Mouse (Mus musculus) stomach, postnatal 0 days (tissue): ENCODE data around the gene Zbtb20. TPM values are rescaled to one million over a fixed set of nuclear protein-coding genes. Genes with fewer than 3 reads are reported as not detected.

ENCODE experiments used
- ATAC-seq: fragments of 200-750 bp; cut with Nextera tagmentation; 2 replicates; pipeline ENCODE4 v1.8.0; 2017; ENCODE audit not compliant: low FRiP score, low TSS enrichment
- DNase-seq: peaks from one replicate; pipeline ENCODE4 v3.0.0-alpha.2; 2016; ENCODE audit warnings: low spot score
- H3K27ac ChIP-seq: fragments of 300-500 bp; sonication (generic); replicated peaks from 2 replicates; pipeline ENCODE4 v1.5.1; 2014; ENCODE audit warnings: mild to moderate bottlenecking, control low read depth
- H3K27me3 ChIP-seq: fragments of 300-500 bp; sonication (generic); 2 replicates; pipeline ENCODE4 v1.6.1; 2014; ENCODE audit warnings: low read length; ENCODE audit not compliant: control insufficient read depth, insufficient read depth
- H3K36me3 ChIP-seq: fragments of 300-500 bp; sonication (generic); 2 replicates; pipeline ENCODE4 v1.6.1; 2014; ENCODE audit warnings: low read length, mixed read lengths; ENCODE audit not compliant: control insufficient read depth, insufficient read depth
- H3K4me1 ChIP-seq: fragments of 300-500 bp; sonication (generic); replicated peaks from 2 replicates; pipeline ENCODE4 v1.6.1; 2014; ENCODE audit warnings: antibody characterized with exemption; ENCODE audit not compliant: control insufficient read depth, insufficient read depth
- H3K4me2 ChIP-seq: fragments of 300-500 bp; sonication (generic); replicated peaks from 2 replicates; pipeline ENCODE4 v1.6.1; 2014; ENCODE audit warnings: low read depth, mild to moderate bottlenecking, control low read depth, moderate library complexity
- H3K4me3 ChIP-seq: fragments of 300-500 bp; sonication (generic); 2 replicates; pipeline ENCODE4 v1.5.1; 2014; ENCODE audit warnings: low read depth, low read length, control low read depth
- H3K9ac ChIP-seq: fragments of 300-500 bp; sonication (generic); 2 replicates; pipeline ENCODE4 v1.6.1; 2014; ENCODE audit warnings: mild to moderate bottlenecking, low read length, control low read depth, mixed read lengths
- H3K9me3 ChIP-seq: fragments of 300-500 bp; sonication (generic); 2 replicates; pipeline ENCODE4 v1.6.1; 2016; ENCODE audit warnings: low read length; ENCODE audit not compliant: control insufficient read depth
- CTCF ChIP-seq: IDR thresholded peaks from 2 replicates; pipeline ENCODE4 v1.5.1; 2016; ENCODE audit warnings: antibody characterized with exemption, low read depth, mild to moderate bottlenecking, moderate library complexity
- EP300 ChIP-seq: optimal IDR thresholded peaks from 2 replicates; pipeline ENCODE3; 2016; ENCODE audit warnings: antibody characterized with exemption
- WGBS: fragments of 180-500 bp; shearing (Covaris S2); extraction: QIAGEN DNeasy Blood & Tissue Kit; methylation state at CpG from one replicate; pipeline ENCODE4 v1.1.7; 2014; 5-methylcytosine and 5-hydroxymethylcytosine counted together
- polyA plus RNA-seq: library from polyadenylated mRNA; unstranded; fragments of >200 nt; fragmentation: Nextera tagmentation; extraction: Ambion mirVana; gene quantifications from 2 replicates; pipeline ENCODE4 v1.2.1, GENCODE M21; 2015

The Zbtb20 gene
- polyA plus RNA-seq, result 15.7 and 20.2 TPM in 2 replicates

DNA sequence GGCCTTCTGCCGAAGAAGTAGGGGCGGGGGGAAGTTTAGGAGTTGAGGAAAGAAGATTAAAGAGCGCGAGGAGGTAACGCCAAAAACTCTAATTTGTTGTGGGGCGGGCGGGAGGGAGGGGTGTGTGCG, at the start of gene Zbtb20:
Gene Zbtb20, plus strand, starts transcription at position 30 of the 129 bp plus-strand sequence.
- 0% methylated on average over 7 of the region's 8 CpGs for WGBS
- H3K9ac ChIP-seq, result peak within 1 kb of the TSS; percentile 84

DNA sequence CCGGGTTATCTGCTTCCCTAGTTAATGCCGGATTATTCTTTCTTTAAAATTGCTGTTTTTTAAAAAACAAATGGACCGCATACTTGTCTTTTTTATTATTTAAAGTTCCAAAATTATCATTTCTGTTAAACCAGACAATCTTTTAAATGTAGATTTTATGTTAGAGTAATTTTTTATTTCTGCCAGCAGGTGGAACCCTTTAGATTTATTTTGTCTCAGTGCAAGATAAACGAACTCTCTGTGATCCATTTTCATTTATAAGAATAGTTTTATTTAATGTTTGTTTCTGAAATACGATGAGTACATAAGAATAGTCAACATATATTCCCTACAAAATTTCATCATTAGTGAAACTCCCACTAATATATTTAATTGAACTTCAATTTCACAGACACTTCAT, 39.7 kb upstream of the Zbtb20 start:
- whole genome bisulfite sequencing, result 64% methylated on average over 5 of the region's 5 CpGs
- TF ChIP-seq CTCF (peak; percentile 59), EP300 (no peak)
- Histone ChIP-seq H3K9ac (no peak overlapping the region), H3K4me1 (no peaks in the 10 kb centered on the region), H3K9me3 (no peaks in the 10 kb centered on the region), H3K4me3 (no peak overlapping the region), H3K27ac (no peak overlapping the region), H3K36me3 (no peaks in the 10 kb centered on the region), H3K27me3 (no peaks in the 10 kb centered on the region), H3K4me2 (no peak overlapping the region)
- DNase-seq (no peak), ATAC-seq (no peak)

More for the DNA sequence above, at the start of gene Zbtb20:
- Histone ChIP-seq H3K27ac (peak within 1 kb of the TSS; percentile 98), H3K4me1 (no peaks in the 10 kb centered on the region), H3K27me3 (no peaks in the 10 kb centered on the region), H3K36me3 (no peaks in the 10 kb centered on the region), H3K4me3 (peak within 1 kb of the TSS; percentile 72), H3K4me2 (peak within 1 kb of the TSS; percentile 73), H3K9me3 (no peaks in the 10 kb centered on the region)
- no peak for DNase-seq
- no peak for ATAC-seq
- no peak for TF ChIP-seq CTCF
- no peak for TF ChIP-seq EP300

DNA sequence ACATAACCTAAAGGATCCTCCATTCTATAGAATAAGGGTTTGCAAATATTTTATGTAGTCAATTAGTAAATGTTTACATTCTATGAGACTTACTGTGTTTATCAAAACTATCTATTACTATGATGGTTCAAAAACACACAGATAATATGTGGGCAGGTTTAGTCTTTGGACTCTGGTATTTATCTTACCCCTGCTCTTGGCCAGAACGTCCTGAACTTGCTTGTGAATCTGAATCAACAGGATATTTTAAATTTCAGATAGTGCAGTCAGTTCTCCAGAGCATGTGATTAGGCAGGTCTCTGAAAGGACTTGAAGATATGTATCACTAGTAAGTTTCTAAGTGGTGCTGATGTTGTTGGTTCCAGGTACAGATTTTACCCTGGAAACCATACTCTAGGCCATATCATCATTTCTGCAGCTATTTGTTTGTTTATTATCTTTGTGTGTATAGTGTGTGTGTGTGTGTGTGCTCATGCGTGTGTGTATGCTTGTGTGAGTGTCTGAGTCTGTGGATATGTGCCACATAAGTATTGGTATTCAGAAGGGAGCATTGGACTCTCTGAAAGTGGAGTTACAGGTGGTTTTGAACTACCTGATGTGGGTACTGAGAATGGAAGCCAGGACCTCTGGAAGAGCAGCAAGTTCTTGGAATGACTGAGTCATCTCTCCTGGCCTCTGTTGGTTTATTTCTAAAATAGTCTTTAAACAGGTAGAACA, 39.1 kb upstream of the Zbtb20 start:
- H3K9me3 ChIP-seq, result no peaks in the 10 kb centered on the region
- no peak for DNase-seq
- 46% methylated on average over 2 of the region's 2 CpGs for WGBS
- H3K4me3 ChIP-seq, result no peak overlapping the region
- H3K27me3 ChIP-seq, result no peaks in the 10 kb centered on the region
- no peaks in the 10 kb centered on the region for H3K4me1 ChIP-seq
- H3K27ac ChIP-seq, result no peak overlapping the region
- ATAC-seq, result no peak
- no peak overlapping the region for H3K4me2 ChIP-seq
- H3K9ac ChIP-seq, result no peak overlapping the region
- TF ChIP-seq EP300 (no peak), CTCF (no peak)
- no peaks in the 10 kb centered on the region for H3K36me3 ChIP-seq

DNA sequence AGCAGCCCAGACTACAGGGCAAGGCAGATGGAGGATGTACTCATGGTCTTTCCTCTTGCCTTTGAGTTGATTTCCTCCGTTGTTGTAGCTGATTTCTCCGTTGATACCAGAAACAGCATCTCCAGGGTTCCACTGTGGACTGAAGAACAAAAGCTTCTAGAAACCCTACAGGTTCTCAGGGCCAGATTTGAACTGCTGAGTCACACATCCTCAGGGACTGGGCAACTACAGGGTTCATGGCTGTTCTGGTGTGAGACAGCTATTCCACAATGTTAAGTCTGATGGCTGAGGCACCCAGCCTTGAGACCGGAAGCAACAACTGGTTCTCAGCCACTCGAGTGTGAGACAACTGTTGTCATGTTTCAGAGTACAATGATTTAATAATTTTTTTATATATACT, 37.5 kb upstream of the Zbtb20 start:
- Histone ChIP-seq H3K27me3 (no peaks in the 10 kb centered on the region), H3K4me2 (no peak overlapping the region), H3K9me3 (no peaks in the 10 kb centered on the region), H3K4me1 (no peaks in the 10 kb centered on the region), H3K27ac (no peak overlapping the region), H3K9ac (no peak overlapping the region), H3K36me3 (no peaks in the 10 kb centered on the region), H3K4me3 (no peak overlapping the region)
- ATAC-seq (no peak), DNase-seq (no peak)
- WGBS, result 86% methylated on average over 4 of the region's 4 CpGs
- no peak for TF ChIP-seq EP300

DNA sequence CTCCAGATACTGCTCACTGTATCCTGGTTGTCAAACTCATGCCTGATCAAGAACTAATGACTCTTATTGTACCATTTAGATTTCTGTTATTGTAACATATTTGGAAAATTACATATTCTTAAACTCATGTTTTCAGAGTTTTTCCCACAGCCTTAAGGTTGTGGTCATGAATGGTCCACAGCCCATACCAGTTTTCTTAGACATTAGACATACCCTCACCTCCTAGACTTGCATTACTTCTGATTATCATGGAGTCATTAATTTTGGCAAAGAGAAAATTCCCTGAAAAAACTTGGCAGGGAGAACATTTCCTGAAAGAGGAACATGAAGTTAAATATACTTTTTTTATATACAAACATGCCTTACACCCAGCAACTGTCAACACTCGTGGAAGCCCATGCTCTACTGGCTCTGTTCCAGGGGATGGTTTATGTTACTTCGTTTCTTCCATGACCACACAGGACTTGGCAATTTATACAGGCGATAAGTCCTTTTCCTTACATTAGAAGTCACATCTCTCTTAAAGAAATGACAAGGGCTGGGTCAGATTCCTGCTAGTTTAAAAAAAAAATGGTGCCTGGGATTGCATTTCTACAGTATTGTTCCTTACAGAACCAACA, 18.0 kb upstream of the Zbtb20 start:
- Histone ChIP-seq H3K27me3 (no peaks in the 10 kb centered on the region), H3K4me2 (no peak overlapping the region), H3K9me3 (no peaks in the 10 kb centered on the region), H3K9ac (no peak overlapping the region), H3K36me3 (no peaks in the 10 kb centered on the region), H3K4me3 (no peak overlapping the region), H3K4me1 (no peaks in the 10 kb centered on the region), H3K27ac (no peak overlapping the region)
- no peak for TF ChIP-seq CTCF
- TF ChIP-seq EP300, result no peak
- DNase-seq, result no peak
- ATAC-seq, result no peak
- 34% methylated on average over 3 of the region's 3 CpGs for WGBS

DNA sequence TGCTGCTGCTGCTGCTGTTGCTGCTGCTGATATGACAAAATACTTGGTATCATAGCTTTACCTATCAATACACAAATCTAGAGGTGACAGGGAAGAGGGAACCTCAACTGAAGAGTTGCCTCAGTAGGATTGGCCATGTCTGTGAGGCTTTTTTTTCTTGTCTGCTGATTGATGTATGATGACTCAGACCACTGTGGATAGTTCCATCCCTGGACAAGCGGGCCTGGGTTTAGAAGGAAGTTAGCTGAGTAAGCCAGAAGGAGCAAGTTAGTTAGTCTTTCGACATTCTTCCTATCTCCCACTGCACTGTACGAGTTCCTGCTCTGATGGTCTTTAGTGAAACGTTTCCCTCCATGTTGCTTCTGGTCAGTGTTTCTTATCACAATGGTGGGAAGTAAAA, 16.4 kb upstream of the Zbtb20 start:
- Histone ChIP-seq H3K9me3 (no peaks in the 10 kb centered on the region), H3K27me3 (no peaks in the 10 kb centered on the region), H3K4me1 (no peaks in the 10 kb centered on the region), H3K27ac (no peak overlapping the region), H3K36me3 (no peaks in the 10 kb centered on the region), H3K4me2 (no peak overlapping the region), H3K9ac (no peak overlapping the region), H3K4me3 (no peak overlapping the region)
- no peak for ATAC-seq
- DNase-seq, result no peak
- TF ChIP-seq EP300 (no peak), CTCF (no peak)
- whole genome bisulfite sequencing, result 73% methylated on average over 4 of the region's 4 CpGs
